Mouse (Mus musculus) lung, embryonic 15.5 days (tissue): ENCODE results near the gene Nr2c1. TPM values are rescaled to one million over a fixed set of nuclear protein-coding genes. Genes with fewer than 3 reads are reported as not detected.

Source experiments
- ATAC-seq: fragments of 200-750 bp; cut with Nextera tagmentation; 2 replicates; pipeline ENCODE4 v1.8.0; 2017; ENCODE audit warnings: moderate number of reproducible peaks, borderline replicate concordance; ENCODE audit not compliant: low FRiP score, low TSS enrichment; ENCODE audit errors: extremely low read depth
- H3K27ac ChIP-seq: fragments of 300-500 bp; sonication (generic); 2 replicates; pipeline ENCODE4 v1.5.1; 2015; ENCODE audit warnings: moderate library complexity, mild to moderate bottlenecking, inconsistent platforms
- H3K27me3 ChIP-seq: fragments of 300-500 bp; sonication (generic); 2 replicates; pipeline ENCODE4 v1.6.1; 2015; ENCODE audit warnings: inconsistent platforms
- H3K36me3 ChIP-seq: fragments of 300-500 bp; sonication (generic); 2 replicates; pipeline ENCODE4 v1.6.1; 2015; ENCODE audit warnings: inconsistent platforms
- H3K4me1 ChIP-seq: fragments of 300-500 bp; sonication (generic); 2 replicates; pipeline ENCODE4 v1.6.1; 2015; ENCODE audit warnings: inconsistent platforms
- H3K4me2 ChIP-seq: fragments of 300-500 bp; sonication (generic); 2 replicates; pipeline ENCODE4 v1.6.1; 2015; ENCODE audit warnings: inconsistent platforms, mild to moderate bottlenecking, moderate library complexity
- H3K4me3 ChIP-seq: fragments of 300-500 bp; sonication (generic); 2 replicates; pipeline ENCODE4 v1.5.1; 2015; ENCODE audit warnings: mild to moderate bottlenecking, inconsistent platforms
- H3K9ac ChIP-seq: fragments of 300-500 bp; sonication (generic); 2 replicates; pipeline ENCODE4 v1.6.1; 2015; ENCODE audit warnings: inconsistent platforms
- H3K9me3 ChIP-seq: fragments of 300-500 bp; sonication (generic); 2 replicates; pipeline ENCODE4 v1.6.1; 2016; ENCODE audit warnings: inconsistent platforms
- WGBS: fragments of 180-500 bp; shearing (Covaris S2); methylation state at CpG from one replicate; pipeline ENCODE4 v1.1.7; 2015; 5-methylcytosine and 5-hydroxymethylcytosine counted together
- polyA plus RNA-seq: library from polyadenylated mRNA; unstranded; fragments of >200 nt; fragmentation: Nextera tagmentation; extraction: Ambion mirVana; gene quantifications from 2 replicates; pipeline ENCODE4 v1.2.1, GENCODE M21; 2015

Nr2c1 gene
- polyA plus RNA-seq, 1 experiment from 2014 or later, result 8.8 TPM

DNA sequence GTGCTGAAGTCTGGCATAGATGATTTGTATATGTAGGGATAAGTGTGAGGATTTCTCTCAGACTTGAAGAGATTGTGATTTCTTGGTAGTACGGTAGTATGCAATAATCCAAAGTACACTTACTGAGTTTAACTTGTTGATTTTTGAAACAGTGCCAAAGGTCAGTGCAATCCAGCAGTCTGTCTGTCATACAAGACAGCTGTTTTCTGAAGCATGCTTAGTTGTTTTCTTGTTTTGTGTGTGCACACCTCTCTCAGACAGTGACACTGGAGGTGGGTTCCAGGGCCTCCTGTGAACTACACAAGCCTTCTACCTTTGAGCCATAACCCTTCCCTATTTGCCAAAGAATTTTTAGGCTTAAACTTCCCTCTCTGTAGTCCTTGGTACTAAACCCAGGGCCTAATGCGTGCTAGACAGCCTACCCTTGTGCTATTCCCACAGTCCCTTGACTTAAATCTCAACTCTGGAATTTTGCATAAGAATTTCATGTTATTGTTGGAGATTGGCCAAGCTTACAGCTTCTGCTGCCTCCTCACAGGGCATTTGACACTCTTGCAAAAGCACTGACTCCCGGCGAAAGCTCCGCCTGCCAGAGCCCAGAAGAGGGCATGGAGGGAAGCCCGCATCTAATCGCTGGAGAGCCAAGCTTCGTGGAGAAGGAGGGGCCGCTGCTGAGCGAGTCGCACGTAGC is 23.8 kb downstream of the Nr2c1 start:
- Histone ChIP-seq H3K27me3 (no peaks in the 10 kb centered on the region), H3K4me1 (peaks cover 6% of the 10 kb centered on the region; the same call in 1 of the 2 replicates), H3K4me2 (no peak overlapping the region), H3K9ac (no peak overlapping the region), H3K27ac (0 out of 2 replicates have a peak overlapping the region, but pooled peaks have one; percentile 24), H3K4me3 (no peak overlapping the region), H3K9me3 (no peaks in the 10 kb centered on the region), H3K36me3 (peaks cover 74% of the 10 kb centered on the region)
- ATAC-seq, result no peak
- whole genome bisulfite sequencing, result 42% methylated on average over 12 of the region's 12 CpGs

- WGBS, result 76% methylated on average over 11 of the region's 11 CpGs
- Histone ChIP-seq H3K36me3 (peaks cover 70% of the 10 kb centered on the region), H3K27ac (no peak overlapping the region)
Measured at GRCm38 (mm10) chr10:94172137-94172536, 24.3 kb downstream of the Nr2c1 start.

GRCm38 (mm10) chr10:94172706-94173105 is 24.9 kb downstream of the Nr2c1 start:
- no peak overlapping the region for H3K9ac ChIP-seq
- H3K9me3 ChIP-seq, result no peaks in the 10 kb centered on the region
- no peak for ATAC-seq
- WGBS, result 82% methylated on average over 6 of the region's 6 CpGs
- peaks cover 6% of the 10 kb centered on the region; the same call in 1 of the 2 replicates for H3K4me1 ChIP-seq
- no peak overlapping the region for H3K27ac ChIP-seq
- H3K36me3 ChIP-seq, result peaks cover 65% of the 10 kb centered on the region
- no peaks in the 10 kb centered on the region for H3K27me3 ChIP-seq
- H3K4me2 ChIP-seq, result no peak overlapping the region
- no peak overlapping the region for H3K4me3 ChIP-seq

More at GRCm38 (mm10) chr10:94172137-94172536, 24.3 kb downstream of the Nr2c1 start:
- H3K9me3 ChIP-seq, result no peaks in the 10 kb centered on the region
- H3K4me2 ChIP-seq, result no peak overlapping the region
- no peak overlapping the region for H3K9ac ChIP-seq
- no peak for ATAC-seq
- peaks cover 6% of the 10 kb centered on the region; the same call in 1 of the 2 replicates for H3K4me1 ChIP-seq
- no peak overlapping the region for H3K4me3 ChIP-seq
- H3K27me3 ChIP-seq, result no peaks in the 10 kb centered on the region

DNA sequence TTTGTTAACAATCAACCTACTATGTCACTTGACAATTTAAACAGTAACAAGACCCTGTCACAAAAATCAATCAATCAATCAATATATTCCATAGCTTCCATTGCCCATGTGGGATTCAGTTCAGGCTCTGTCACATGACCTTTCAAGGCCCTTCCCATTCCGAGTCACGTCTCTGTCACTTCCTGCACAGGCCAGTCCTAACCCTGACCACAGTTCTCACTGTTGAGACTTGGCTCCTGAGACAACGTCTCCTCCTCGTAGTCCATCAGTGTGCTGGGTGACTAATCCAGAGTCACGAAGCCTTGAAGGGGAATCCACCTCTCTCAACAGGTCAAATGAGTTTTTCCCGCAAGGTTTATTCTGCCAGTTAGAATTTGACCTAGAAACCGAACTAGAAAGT is 26.8 kb downstream of the Nr2c1 start:
- 70% methylated on average over 7 of the region's 7 CpGs for WGBS
- no peak for ATAC-seq
- H3K36me3 ChIP-seq, result peaks cover 45% of the 10 kb centered on the region

GRCm38 (mm10) chr10:94183199-94183598 is 35.4 kb downstream of the Nr2c1 start:
- H3K4me3 ChIP-seq, result no peak overlapping the region
- no peak overlapping the region for H3K27ac ChIP-seq
- no peak for ATAC-seq
- no peaks in the 10 kb centered on the region for H3K4me1 ChIP-seq
- H3K27me3 ChIP-seq, result no peaks in the 10 kb centered on the region
- WGBS, result 39% methylated on average over 4 of the region's 4 CpGs
- H3K9me3 ChIP-seq, result no peaks in the 10 kb centered on the region
- no peak overlapping the region for H3K4me2 ChIP-seq
- H3K36me3 ChIP-seq, result peaks cover 10% of the 10 kb centered on the region
- no peak overlapping the region for H3K9ac ChIP-seq

More for the DNA sequence above, 26.8 kb downstream of the Nr2c1 start:
- H3K9ac ChIP-seq, result no peak overlapping the region
- H3K27me3 ChIP-seq, result no peaks in the 10 kb centered on the region
- peaks cover 6% of the 10 kb centered on the region; the same call in 1 of the 2 replicates for H3K4me1 ChIP-seq
- H3K27ac ChIP-seq, result no peak overlapping the region
- no peak overlapping the region for H3K4me3 ChIP-seq
- H3K4me2 ChIP-seq, result no peak overlapping the region
- H3K9me3 ChIP-seq, result no peaks in the 10 kb centered on the region

DNA sequence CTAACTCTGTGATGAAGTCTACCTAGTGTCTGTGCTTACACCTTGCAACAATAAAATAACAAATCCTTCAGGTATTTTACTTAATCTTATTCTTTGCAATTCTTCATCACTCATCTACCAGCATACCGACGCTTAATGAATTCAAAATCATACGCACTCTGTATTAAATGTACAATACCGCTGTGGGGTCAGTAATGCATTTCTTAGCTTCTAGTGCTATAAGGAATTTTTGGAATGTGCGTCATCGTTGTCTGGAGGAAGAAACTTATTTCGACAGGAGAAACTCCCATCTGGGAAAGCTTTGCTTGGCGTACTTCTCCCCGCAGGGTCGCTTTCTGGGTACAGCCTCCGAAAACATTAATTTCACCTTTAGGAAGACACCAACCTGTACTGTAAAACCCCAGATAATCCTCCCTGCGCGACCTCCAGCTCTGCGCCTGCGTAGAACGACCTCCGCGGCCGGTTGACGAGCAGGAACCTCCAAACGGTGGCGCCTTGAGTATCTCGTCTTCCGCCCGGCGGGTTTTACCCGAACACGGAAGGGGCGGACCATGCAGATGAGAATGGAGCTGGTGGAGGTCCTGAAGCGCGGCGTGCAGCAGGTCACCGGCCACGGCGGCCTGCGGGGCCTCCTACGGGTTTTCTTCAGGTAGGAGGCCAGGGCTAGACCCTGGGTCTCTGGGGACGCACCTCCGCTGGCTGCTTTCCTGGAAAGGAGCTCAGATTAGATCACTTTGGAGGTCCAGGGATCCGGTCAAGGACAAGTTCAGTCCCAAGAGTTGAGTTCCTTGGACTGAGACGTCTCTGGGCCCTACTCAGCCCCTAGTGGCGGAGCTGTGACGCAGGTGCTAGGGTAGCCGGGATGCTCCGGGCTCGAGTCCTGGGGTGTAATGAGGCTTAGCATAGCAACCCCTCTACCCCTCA is 50.9 kb downstream of the Nr2c1 start, which contains the start of gene Ndufa12:
TSS of gene Ndufa12 (plus strand) at position 239 of the 924 bp plus-strand sequence.
- H3K27me3 ChIP-seq, result no peaks in the 10 kb centered on the region
- H3K36me3 ChIP-seq, result peaks cover 20% of the 10 kb centered on the region; the same call in 1 of the 2 replicates
- H3K27ac ChIP-seq, result peak within 1 kb of the TSS; percentile 81
- peak within 1 kb of the TSS; percentile 75 for H3K4me2 ChIP-seq
- H3K9me3 ChIP-seq, result no peaks in the 10 kb centered on the region
- peak; percentile 96 for ATAC-seq
- under 1% methylated on average over 46 of the region's 46 CpGs for WGBS
- H3K9ac ChIP-seq, result peak within 1 kb of the TSS; percentile 87
- H3K4me3 ChIP-seq, result peak within 1 kb of the TSS; percentile 85
- peaks cover 10% of the 10 kb centered on the region for H3K4me1 ChIP-seq

DNA sequence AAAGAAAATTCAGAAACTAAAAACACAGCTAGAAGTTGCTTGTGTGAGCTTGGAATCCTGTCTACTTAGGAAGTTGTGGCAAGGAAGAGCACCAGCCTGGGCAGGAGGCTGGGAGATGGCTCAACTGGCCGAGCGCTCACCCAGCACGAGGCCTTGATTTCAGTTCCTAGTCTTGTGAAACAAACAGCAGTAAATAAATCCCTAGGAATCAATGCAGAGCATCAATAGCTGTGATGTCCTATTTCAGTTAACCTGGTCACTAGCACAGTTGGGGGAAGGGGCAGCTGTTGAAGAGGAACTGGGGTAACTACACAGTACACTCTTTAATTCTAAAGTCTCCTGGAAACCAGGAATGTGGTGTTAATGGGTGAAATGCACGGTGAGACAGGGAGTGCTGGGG is 57.1 kb downstream of the Nr2c1 start:
- no peak overlapping the region for H3K9ac ChIP-seq
- H3K4me2 ChIP-seq, result no peak overlapping the region
- no peak overlapping the region for H3K27ac ChIP-seq
- H3K4me3 ChIP-seq, result no peak overlapping the region
- ATAC-seq, result no peak
- WGBS, result 85% methylated on average over 4 of the region's 4 CpGs
- H3K36me3 ChIP-seq, result peaks cover 52% of the 10 kb centered on the region
- H3K27me3 ChIP-seq, result no peaks in the 10 kb centered on the region
- H3K4me1 ChIP-seq, result no peaks in the 10 kb centered on the region
- no peaks in the 10 kb centered on the region for H3K9me3 ChIP-seq

DNA sequence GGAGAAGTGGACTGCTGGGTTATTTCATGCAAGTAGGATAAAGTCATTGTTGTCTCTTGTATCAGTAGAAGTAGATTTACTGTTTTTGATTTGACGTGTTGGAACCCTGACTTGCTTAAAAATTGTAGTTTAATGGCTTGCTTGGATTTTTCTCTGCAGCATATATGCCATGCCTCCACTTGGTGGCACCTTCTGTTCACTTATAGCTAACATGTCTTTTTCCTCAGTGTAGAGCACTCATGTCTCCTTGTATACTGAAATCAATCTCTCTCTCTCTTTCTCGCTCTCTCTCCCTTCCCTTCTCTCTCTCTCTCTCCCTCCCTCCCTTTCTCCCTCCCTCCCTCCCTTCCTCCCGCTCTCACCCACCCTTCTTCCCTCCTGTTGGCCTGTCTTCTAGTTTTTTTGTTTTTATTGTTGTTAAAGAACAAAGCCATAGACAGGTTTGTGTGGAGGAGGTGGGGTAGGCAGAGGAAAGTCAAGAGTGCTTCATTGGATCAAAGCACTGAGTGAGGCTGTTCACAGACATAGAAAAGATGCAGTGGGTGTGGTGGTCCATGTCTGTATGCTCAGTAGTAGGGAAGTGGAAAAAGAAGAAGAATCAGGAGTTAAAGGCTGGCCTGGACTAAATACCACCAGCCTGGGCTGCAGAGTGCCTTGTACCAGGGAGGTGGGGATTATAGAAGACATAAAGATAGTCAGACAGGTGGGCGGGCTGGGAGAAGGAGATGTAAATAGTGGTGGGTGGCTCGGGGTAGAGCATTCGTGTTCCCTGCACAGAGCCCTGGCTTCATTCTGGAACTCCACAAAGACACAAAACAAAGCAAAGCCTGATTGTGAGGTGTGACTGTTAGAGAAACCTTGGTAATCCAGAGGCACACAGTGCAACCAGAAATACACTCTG is 63.1 kb downstream of the Nr2c1 start:
- no peak overlapping the region for H3K4me3 ChIP-seq
- H3K9ac ChIP-seq, result no peak overlapping the region

DNA sequence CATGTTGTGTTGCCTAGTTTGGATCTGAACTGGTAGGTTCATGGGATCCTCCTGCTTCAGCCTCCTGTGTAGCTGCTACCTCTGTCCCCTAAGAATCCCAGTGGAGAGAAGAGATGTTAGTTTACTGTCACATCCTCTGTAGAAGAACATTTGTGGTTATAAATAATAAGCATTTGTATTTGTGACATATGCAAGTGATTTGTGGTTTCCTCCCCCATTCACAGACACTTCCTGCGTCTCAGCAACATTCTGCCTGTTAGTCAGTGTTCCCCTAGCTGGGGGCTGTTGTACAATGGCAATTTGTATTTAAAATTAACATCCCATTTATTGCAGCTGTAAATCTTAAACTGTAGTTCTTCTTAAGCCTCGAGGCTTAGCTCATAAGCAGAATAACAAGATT is 63.9 kb downstream of the Nr2c1 start:
- Histone ChIP-seq H3K4me2 (no peak overlapping the region), H3K36me3 (peaks cover 33% of the 10 kb centered on the region), H3K4me3 (no peak overlapping the region), H3K27ac (no peak overlapping the region), H3K9me3 (no peaks in the 10 kb centered on the region), H3K9ac (no peak overlapping the region), H3K4me1 (no peaks in the 10 kb centered on the region), H3K27me3 (no peaks in the 10 kb centered on the region)
- 51% methylated on average over 2 of the region's 2 CpGs for WGBS
- no peak for ATAC-seq

More for the DNA sequence above, 63.1 kb downstream of the Nr2c1 start:
- Histone ChIP-seq H3K4me1 (no peaks in the 10 kb centered on the region), H3K27ac (no peak overlapping the region), H3K36me3 (peaks cover 36% of the 10 kb centered on the region), H3K27me3 (no peaks in the 10 kb centered on the region), H3K4me2 (no peak overlapping the region), H3K9me3 (no peaks in the 10 kb centered on the region)
- 66% methylated on average over 6 of the region's 6 CpGs for WGBS
- no peak for ATAC-seq

DNA sequence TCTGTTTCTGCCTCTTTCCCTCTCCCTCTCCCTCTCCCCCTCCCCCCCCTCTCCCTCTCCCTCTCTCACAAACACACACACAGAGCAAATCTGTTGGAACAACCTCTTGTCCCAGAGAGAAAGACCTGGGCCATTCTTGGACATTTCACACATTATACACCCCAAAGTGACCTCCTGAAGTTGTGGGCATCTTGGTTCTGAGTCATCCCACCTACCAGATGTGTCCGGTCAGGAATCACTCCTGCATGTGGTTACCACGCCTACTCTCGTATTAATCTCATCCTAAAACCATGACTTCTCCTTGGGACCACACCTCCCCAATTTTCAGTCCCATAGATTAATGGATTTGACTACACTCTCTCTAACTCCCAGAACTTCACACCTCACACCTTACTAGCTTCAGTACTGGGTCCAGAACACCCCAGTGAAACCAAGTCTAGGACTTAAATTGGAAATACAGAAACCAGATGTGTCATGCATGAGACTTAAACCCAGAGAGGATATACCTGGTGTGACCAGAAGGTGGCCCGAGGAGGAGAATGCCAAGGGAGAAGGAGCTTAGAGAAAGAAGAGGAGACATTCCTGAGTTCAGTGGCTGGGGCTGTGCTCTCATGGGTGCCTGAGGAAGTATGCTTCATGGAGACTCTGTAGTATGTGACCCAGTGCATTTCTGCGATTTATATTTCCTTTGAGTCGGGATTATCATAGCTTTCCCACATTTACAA is 77.4 kb downstream of the Nr2c1 start:
- Histone ChIP-seq H3K27ac (no peak overlapping the region), H3K4me2 (no peak overlapping the region), H3K9ac (no peak overlapping the region), H3K4me3 (no peak overlapping the region), H3K9me3 (no peaks in the 10 kb centered on the region), H3K4me1 (no peaks in the 10 kb centered on the region), H3K27me3 (no peaks in the 10 kb centered on the region), H3K36me3 (peaks cover 5% of the 10 kb centered on the region; the same call in 1 of the 2 replicates)
- WGBS, result 77% methylated on average over 6 of the region's 6 CpGs
- ATAC-seq, result no peak
